Mouse (Mus musculus) forebrain, embryonic 16.5 days (tissue): ENCODE results near the gene Sipa1l3. TPM values are rescaled to one million over a fixed set of nuclear protein-coding genes. Genes with fewer than 3 reads are reported as not detected.

Experiments used
- ATAC-seq: fragments of 200-750 bp; cut with Nextera tagmentation; 2 replicates; pipeline ENCODE4 v1.8.0; 2017; ENCODE audit warnings: mild to moderate bottlenecking, moderate library complexity
- H3K27ac ChIP-seq: fragments of 300-500 bp; sonication (generic); 2 replicates; pipeline ENCODE4 v1.5.1; 2014; ENCODE audit warnings: low read length, control low read depth
- H3K27me3 ChIP-seq: fragments of 300-500 bp; sonication (generic); replicated peaks from 2 replicates; pipeline ENCODE4 v1.6.1; 2014; ENCODE audit warnings: low read length; ENCODE audit not compliant: control insufficient read depth, insufficient read depth
- H3K36me3 ChIP-seq: fragments of 300-500 bp; sonication (generic); 2 replicates; pipeline ENCODE4 v1.6.1; 2014; ENCODE audit not compliant: control insufficient read depth, insufficient read depth
- H3K4me1 ChIP-seq: fragments of 300-500 bp; sonication (generic); replicated peaks from 2 replicates; pipeline ENCODE4 v1.6.1; 2014; ENCODE audit warnings: low read length; ENCODE audit not compliant: control insufficient read depth, insufficient read depth
- H3K4me2 ChIP-seq: fragments of 300-500 bp; sonication (generic); 2 replicates; pipeline ENCODE4 v1.6.1; 2014; ENCODE audit warnings: mild to moderate bottlenecking, low read length, control low read depth
- H3K4me3 ChIP-seq: fragments of 300-500 bp; sonication (generic); replicated peaks from 2 replicates; pipeline ENCODE4 v1.5.1; 2014; ENCODE audit warnings: mild to moderate bottlenecking, low read length, control low read depth
- H3K9ac ChIP-seq: fragments of 300-500 bp; sonication (generic); replicated peaks from 2 replicates; pipeline ENCODE4 v1.6.1; 2014; ENCODE audit warnings: low read depth, low read length, control low read depth
- H3K9me3 ChIP-seq: fragments of 300-500 bp; sonication (generic); 2 replicates; pipeline ENCODE4 v1.6.1; 2016; ENCODE audit warnings: low read length; ENCODE audit not compliant: control insufficient read depth
- WGBS: fragments of 180-500 bp; shearing (Covaris S2); extraction: QIAGEN DNeasy Blood & Tissue Kit; methylation state at CpG from one replicate; pipeline ENCODE4 v1.1.7; 2014; 5-methylcytosine and 5-hydroxymethylcytosine counted together
- polyA plus RNA-seq: library from polyadenylated mRNA; unstranded; fragments of >200 nt; fragmentation: Nextera tagmentation; extraction: Ambion mirVana; gene quantifications from 2 replicates; pipeline ENCODE4 v1.2.1, GENCODE M21; 2015

The Sipa1l3 gene
- polyA plus RNA-seq, 1 experiment from 2014 or later = 16.1 TPM

DNA sequence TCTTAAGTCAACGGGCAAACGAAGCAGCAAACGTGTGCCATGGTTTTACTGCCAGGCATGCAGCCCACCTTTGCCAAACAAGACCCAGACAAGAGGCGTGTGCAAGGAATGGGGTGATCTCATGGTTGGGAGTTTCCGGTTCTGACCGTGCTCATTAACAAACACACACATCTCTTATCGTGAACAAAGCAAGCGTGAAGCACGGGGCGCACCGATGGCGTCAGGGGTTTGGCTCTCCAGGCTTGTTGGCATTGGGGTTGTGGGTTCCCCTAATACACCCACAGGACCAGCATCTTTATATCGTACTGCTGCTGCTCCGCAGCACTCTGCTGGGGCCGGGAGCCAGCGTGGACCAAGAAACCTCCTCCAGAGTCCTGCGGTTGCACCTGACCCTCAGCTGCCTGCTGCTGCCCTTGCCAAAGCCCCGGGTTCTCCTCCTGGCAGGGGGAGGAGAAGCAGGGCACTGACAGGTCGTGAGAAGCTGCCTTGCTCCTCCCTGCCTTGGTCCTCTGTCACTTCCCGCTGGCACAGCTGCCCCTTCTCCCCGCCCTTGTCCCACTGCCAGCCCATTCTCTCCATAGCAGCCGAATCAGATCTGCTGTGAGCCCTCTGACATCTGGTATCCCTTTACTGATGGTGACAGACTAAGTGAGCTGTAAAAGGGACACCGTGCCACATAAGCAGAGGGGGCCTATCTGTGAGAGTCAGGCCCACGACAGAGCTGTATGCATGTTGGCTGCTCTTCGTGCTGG is 126.5 kb downstream of the Sipa1l3 start:
- H3K27ac ChIP-seq = peak overlapping the region; percentile 83
- no peak overlapping the region; the same call in 1 of the 2 replicates for H3K9ac ChIP-seq
- no peaks in the 10 kb centered on the region for H3K9me3 ChIP-seq
- H3K27me3 ChIP-seq = no peaks in the 10 kb centered on the region
- peak overlapping the region; percentile 27 for H3K4me2 ChIP-seq
- 45% methylated on average over 25 of the region's 25 CpGs for WGBS
- peaks cover 35% of the 10 kb centered on the region for H3K4me1 ChIP-seq
- no peaks in the 10 kb centered on the region for H3K36me3 ChIP-seq
- ATAC-seq = peak; percentile 51
- H3K4me3 ChIP-seq = no peak overlapping the region

DNA sequence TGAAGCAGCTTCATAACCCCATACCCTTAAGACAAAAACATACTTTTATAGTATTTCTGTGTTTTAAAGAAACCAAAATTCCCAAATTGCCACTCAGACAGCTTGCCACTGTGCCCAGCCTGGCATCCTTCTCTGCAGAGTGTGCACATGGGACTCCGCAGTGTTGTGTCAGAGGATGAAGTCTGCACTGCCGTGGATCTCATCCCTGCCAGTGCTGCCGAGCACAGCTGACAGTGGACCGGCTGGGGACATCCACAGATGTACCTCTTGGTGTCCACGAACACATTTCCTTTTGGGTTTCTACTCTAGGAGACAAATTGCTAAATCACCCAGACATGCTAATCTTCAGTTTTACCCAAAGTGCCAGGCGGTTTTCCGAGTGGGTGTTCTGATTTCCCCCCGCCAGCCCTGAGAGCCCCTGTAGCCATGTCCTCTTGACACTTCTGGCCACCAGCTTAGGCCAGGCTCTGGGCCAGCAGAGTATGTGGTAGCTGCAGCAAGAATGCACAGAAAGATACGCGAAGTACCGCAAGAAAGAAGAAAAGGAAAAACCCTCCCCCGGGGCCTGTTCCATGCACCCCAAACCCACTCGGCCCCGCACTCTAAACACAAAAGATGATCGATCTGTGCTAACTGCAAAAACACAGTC is 127.2 kb downstream of the Sipa1l3 start:
- H3K27me3 ChIP-seq = no peaks in the 10 kb centered on the region
- WGBS = 48% methylated on average over 15 of the region's 15 CpGs
- ATAC-seq = no peak
- no peak overlapping the region; the same call in 1 of the 2 replicates for H3K9ac ChIP-seq
- peak overlapping the region; percentile 83 for H3K27ac ChIP-seq
- H3K36me3 ChIP-seq = peaks cover under 1% of the 10 kb centered on the region; the same call in 1 of the 2 replicates
- no peak overlapping the region for H3K4me3 ChIP-seq
- peak overlapping the region; percentile 27 for H3K4me2 ChIP-seq
- no peaks in the 10 kb centered on the region for H3K9me3 ChIP-seq
- peaks cover 36% of the 10 kb centered on the region for H3K4me1 ChIP-seq

DNA sequence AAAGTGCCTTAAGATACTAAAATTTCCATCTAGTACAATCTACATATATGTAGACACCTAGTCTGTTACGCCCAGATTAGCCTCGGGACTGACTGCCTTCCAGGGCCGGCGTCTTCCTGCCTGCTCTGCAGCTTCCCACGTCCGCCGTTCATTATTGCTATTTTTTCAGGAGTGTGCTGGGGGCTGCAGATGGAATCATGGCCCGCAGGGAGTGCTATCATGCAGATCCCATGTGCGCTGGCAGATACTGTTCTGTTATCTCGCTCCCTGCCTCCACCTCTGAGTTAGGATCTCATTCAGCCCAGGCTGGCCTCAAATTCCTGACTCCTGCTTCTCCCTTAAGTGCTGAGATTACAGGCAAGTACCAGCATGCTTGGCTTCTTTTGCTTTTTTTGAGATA is 128.2 kb downstream of the Sipa1l3 start:
- Histone ChIP-seq H3K27me3 (no peaks in the 10 kb centered on the region), H3K9ac (no peak overlapping the region), H3K4me2 (no peak overlapping the region), H3K4me3 (no peak overlapping the region), H3K27ac (0 out of 2 replicates have a peak overlapping the region, but pooled peaks have one; percentile 9), H3K36me3 (peaks cover 2% of the 10 kb centered on the region; the same call in 1 of the 2 replicates), H3K4me1 (peaks cover 36% of the 10 kb centered on the region), H3K9me3 (no peaks in the 10 kb centered on the region)
- WGBS = 84% methylated on average over 10 of the region's 10 CpGs
- ATAC-seq = no peak

DNA sequence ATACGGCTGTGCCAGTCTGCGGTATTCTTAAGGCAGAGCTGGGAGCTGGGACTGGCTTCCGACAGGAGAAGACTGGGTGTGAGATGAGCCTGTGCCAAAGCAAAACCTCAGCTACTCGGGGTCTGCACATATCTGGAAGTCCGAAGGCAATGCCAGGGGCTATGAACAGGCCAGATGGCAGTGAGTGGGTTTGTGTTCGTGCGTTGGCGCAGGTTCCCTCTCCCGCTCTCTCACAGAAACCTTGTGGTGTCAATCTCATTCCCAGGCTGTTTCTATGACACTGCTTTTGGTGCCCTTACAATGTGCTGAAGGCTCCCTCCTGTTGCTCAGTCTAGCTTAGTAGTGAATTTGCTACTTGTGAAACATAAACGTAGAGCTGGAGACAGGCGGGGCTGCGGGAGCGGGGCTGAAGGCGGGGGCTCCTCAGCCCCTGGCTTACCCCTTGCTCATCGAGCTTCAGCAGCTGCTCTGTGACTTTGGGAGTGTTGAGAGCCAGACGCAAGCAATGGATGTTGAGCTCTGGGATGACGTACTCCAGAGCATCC is 130.8 kb downstream of the Sipa1l3 start:
- peak; percentile 69 for ATAC-seq
- Histone ChIP-seq H3K27ac (peak overlapping the region; percentile 68), H3K36me3 (peaks cover 2% of the 10 kb centered on the region; the same call in 1 of the 2 replicates), H3K4me3 (no peak overlapping the region), H3K9me3 (no peaks in the 10 kb centered on the region), H3K4me2 (no peak overlapping the region), H3K27me3 (no peaks in the 10 kb centered on the region), H3K4me1 (peaks cover 29% of the 10 kb centered on the region), H3K9ac (no peak overlapping the region)
- 55% methylated on average over 17 of the region's 17 CpGs for WGBS

DNA sequence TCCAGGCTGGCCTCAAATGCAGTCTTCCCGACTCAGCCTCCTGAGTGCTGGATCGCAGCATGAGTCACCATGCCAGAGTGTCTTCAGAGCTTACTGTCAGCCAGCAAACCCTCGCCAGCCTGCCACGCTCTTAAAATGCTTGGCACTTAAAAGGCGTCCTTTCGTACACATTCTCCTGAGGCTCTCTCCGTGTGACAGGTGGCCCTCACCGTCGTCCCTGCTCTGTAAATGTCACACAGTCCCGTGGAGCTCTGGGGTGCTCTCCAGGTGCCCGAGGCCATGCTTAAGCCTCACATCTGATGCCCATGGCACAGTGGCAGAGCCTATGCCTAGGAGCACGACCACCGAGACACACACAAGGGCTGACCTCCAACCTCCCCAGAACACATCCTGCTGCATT is 132.1 kb downstream of the Sipa1l3 start:
- H3K4me3 ChIP-seq = no peak overlapping the region
- no peaks in the 10 kb centered on the region for H3K27me3 ChIP-seq
- peaks cover 2% of the 10 kb centered on the region; the same call in 1 of the 2 replicates for H3K36me3 ChIP-seq
- 79% methylated on average over 13 of the region's 13 CpGs for WGBS
- no peaks in the 10 kb centered on the region for H3K9me3 ChIP-seq
- H3K9ac ChIP-seq = no peak overlapping the region
- no peak overlapping the region for H3K4me2 ChIP-seq
- H3K4me1 ChIP-seq = peaks cover 17% of the 10 kb centered on the region
- H3K27ac ChIP-seq = no peak overlapping the region
- no peak for ATAC-seq

DNA sequence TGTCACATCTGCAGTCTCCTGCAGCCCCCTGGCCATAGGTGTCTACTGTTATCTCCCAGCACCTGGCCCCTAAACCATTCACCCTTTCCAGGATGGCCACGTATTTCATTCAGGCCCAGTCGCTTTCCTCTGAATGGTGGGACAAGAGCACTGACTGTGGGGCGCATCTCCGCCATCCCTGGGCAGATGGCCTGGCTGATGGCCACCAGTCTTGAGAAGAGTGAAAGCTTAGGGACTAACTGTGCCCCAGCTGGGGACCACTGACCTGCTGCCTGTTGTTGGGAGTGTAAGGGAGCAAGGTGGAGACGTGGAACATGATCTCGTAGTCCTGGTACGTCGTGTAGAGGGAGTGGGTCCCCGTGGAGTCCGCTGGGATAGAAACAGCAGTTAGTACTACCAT is 132.7 kb downstream of the Sipa1l3 start:
- Histone ChIP-seq H3K4me1 (peaks cover 14% of the 10 kb centered on the region), H3K9ac (no peak overlapping the region), H3K9me3 (no peaks in the 10 kb centered on the region), H3K27me3 (no peaks in the 10 kb centered on the region), H3K36me3 (peaks cover 2% of the 10 kb centered on the region; the same call in 1 of the 2 replicates), H3K27ac (no peak overlapping the region), H3K4me2 (no peak overlapping the region), H3K4me3 (no peak overlapping the region)
- ATAC-seq = no peak
- WGBS = 94% methylated on average over 10 of the region's 10 CpGs

DNA sequence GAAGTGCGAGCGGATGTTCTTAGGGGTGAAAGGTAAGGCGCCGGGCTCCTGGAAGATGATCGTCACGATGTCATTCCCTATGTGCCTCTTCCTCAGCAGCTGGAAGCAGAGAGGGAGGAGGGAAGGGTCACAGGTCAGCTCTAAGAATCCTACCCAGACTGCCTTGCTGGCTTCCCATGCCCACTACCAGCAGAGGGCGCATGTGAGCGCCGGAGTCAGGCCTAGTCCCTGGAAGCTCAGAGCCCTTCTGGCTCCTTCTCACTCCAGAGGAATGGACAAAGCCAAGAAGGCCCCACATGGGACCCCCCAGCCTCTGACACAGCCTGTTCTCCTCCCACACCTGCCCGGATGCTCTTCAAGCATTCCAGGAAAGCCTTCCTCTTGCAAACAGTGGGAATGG is 135.2 kb downstream of the Sipa1l3 start:
- ATAC-seq = peak; percentile 41
- Histone ChIP-seq H3K4me1 (peaks cover 11% of the 10 kb centered on the region), H3K9ac (no peak overlapping the region), H3K4me2 (no peak overlapping the region), H3K27ac (no peak overlapping the region), H3K4me3 (no peak overlapping the region), H3K9me3 (no peaks in the 10 kb centered on the region), H3K36me3 (peaks cover 2% of the 10 kb centered on the region; the same call in 1 of the 2 replicates), H3K27me3 (no peaks in the 10 kb centered on the region)
- 32% methylated on average over 10 of the region's 10 CpGs for WGBS

DNA sequence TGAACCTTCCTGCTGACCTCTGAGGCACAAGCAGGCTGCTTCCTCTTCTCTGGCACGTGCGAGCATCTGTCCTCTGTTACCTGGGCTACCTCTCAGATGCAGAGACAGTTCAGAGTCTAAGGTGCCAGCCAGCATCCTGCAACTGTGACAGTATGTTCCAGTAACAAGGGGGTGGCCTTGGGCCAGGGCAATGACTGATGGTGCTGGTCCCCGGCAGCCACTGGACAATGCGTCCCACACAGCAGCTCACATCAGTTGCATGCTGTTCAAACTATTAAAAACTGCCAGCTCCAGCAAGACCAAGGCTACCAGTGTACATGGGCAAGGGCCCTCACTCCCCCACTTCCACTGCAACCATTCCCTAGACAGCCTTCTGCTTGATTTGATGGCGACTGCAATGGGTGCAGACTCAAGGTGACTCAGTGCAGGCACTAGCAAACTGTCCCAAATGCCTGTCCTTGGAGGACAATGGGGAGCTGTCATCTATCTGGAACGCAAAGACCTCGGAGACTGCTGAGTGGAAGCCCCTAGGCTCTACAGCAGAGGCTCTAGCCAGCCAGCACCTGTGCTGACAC is 136.9 kb downstream of the Sipa1l3 start:
- H3K4me1 ChIP-seq = no peaks in the 10 kb centered on the region; the same call in 1 of the 2 replicates
- H3K9ac ChIP-seq = no peak overlapping the region
- H3K4me2 ChIP-seq = no peak overlapping the region
- no peak overlapping the region for H3K4me3 ChIP-seq
- H3K27me3 ChIP-seq = no peaks in the 10 kb centered on the region
- ATAC-seq = no peak
- WGBS = 97% methylated on average over 7 of the region's 7 CpGs
- no peak overlapping the region for H3K27ac ChIP-seq
- no peaks in the 10 kb centered on the region for H3K9me3 ChIP-seq
- peaks cover 6% of the 10 kb centered on the region; the same call in 1 of the 2 replicates for H3K36me3 ChIP-seq

DNA sequence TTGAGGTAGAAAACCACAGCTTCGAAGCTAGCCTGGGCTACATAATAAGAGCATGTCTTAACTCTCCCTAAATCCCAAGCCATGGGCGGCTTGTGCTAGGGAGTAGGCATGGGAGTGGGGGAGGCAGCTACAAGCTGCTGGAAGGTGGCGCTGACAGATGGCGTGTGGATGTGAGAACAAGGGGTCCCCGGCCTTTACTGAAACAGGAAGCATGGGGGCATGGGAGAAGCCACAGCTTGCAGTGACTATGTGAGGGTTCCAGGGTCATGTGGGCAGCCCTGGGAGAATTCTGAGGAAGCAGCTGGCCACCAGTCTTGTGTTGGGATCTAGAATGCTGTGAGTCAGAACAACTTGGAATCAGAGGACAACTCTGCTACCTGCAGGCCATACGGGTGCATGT is 144.4 kb downstream of the Sipa1l3 start:
- Histone ChIP-seq H3K27ac (no peak overlapping the region), H3K4me1 (no peaks in the 10 kb centered on the region), H3K36me3 (0 out of 2 replicates have a peak, but pooled peaks cover 4% of the 10 kb centered on the region), H3K9ac (no peak overlapping the region), H3K9me3 (no peaks in the 10 kb centered on the region), H3K4me3 (no peak overlapping the region), H3K27me3 (no peaks in the 10 kb centered on the region), H3K4me2 (no peak overlapping the region)
- no peak for ATAC-seq
- WGBS = 86% methylated on average over 6 of the region's 6 CpGs
